Mouse (Mus musculus): Measurements from ENCODE around the gene Idnk.

Gene Idnk

GRCm38 (mm10) chr13:58197211-58197610, 39.8 kb downstream of the Idnk start:
- DNase-seq = no peak

DNA sequence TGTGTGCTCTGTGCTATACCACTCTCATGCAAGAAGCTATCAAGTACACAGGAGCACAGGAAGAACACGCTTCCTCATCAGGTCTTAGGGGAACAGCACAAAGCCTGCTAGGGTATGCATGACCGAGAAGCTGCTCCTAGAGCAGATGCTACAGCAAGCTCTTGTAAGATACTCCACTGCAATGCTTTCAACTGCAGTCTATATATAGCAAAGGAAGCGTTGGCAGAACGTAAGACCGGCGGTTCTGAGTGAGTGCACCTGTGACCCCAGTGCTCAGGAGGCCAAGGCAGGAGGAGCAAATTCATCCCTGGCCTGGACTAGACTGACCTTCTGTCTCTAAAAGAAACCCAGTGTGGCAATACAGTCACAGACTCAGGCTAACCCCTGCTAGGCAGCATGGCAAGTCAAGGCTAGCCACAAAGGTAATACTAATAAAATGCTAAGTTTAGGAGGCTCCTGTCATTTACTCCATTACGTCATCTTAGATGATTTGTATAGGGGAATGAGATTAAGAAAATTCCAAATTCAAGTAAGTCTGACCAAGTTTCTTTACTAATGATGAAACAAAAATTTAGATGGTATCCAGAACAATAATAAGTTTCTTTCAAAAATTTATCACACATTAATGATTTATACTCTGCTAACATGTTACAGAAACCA, 40.7 kb downstream of the Idnk start:
- DNase-seq = no peak

DNA sequence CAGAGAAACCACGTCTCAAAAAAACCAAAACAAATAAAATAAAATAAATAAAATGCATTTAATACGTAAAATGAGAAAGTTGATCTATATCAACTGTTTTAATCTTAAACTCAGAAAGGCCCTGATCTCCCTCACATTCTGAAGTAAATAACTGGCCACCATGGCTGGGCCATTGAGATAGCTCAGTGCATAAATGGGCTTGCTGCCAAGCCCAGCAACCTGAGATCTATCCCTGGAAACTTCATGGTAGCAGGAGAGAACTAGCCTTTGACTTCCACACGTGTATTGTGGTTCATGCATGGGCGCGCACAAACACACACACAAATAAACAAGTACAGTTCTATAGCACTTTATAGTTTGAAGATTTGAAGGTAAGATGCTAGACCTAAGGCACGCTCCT, 43.9 kb downstream of the Idnk start:
- DNase-seq = no peak

GRCm38 (mm10) chr13:58201908-58202307, 44.5 kb downstream of the Idnk start:
- DNase-seq = no peak

DNA sequence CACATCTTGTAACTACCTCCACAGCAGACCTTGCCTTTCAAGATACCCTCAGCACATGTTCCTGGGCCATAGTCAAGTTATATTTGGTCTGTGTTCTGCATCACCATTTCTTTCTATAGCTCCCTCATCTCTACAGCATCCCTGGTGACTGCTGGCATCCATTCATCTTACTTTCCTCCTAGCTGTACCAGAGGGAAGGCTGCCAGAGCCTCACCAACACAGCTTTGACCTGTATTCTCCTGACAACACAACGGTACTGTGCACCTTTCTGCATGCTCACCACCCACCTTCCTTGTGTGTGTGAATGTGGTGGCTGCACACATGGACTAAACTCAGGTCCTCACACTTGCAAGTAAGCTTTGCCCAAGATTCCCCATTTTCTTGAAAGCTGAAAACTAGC, 45.5 kb downstream of the Idnk start:
- DNase-seq = no peak

- DNase-seq = no peak
Measured at GRCm38 (mm10) chr13:58204202-58204601, 46.8 kb downstream of the Idnk start.

DNA sequence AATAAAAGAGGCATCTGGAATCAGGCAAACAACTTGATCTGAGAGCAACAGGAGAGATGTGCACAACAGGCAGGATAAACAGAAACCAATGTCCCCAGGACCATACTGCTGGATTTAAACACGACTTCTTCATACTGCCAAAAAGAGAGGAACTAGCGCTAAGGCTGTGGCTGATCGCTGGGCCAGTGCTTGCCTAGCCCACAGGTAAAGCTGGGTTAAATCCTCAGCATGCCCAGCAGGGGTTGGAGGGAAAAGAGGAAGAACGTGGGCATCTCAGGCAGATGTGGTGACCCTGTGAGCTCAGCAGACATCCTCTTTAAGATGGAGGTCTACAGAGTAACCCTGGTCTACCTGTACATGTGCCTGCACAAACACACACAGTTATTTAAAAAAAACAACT, 47.5 kb downstream of the Idnk start:
- no peak for DNase-seq

DNA sequence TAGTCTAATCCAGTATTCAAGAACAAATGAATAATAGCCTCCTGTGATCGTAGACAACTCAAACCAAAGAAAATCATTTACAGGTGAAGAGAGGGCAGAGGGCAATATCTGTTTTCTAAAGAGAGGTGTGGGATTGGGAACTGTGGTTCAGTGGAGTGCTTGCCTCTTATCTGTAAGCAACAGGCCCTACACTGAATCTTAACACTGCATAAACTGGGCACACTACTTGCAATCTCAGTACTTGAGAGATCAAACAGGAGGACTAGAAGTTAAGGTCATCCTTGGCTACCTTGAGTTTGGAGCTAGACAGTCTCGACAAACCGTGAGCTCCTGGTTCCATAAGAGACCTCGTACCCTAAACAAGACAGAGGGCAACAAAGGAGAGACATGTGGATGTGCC, 48.6 kb downstream of the Idnk start:
- DNase-seq = no peak

- no peak for DNase-seq
Measured at GRCm38 (mm10) chr13:58210441-58210840, 53.0 kb downstream of the Idnk start.

DNA sequence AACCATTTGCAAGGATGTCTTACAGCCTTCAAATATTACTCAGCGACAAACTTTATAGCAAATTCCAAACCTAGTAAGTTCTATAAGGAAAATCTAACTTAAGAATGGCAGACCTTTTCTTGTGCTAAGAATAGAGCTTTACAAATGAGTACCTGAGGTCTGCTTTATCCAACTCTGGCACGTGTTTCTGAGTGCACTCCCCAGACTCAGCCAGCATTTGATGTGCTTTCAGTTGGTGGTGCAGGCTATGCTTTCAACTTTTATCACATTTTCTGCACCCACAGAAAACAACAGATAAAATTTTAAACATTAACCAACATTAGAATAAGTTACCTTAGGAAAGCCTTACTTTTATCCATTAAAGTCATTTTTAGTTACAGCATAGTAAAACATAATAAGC, 55.1 kb downstream of the Idnk start:
- DNase-seq = no peak

GRCm38 (mm10) chr13:58213801-58214200, 56.4 kb downstream of the Idnk start:
- no peak for DNase-seq
